Mouse (Mus musculus): ENCODE measurements around the gene Igfbp5.

Gene Igfbp5

GRCm38 (mm10) chr1:72842666-72843459 is 31.8 kb downstream of the Igfbp5 start:
- DNase-seq (ENCODE audit: low spot score in 2 of 2), result no peak

GRCm38 (mm10) chr1:72839791-72840190 is 34.9 kb downstream of the Igfbp5 start:
- DNase-seq (ENCODE audit: low spot score in 2 of 2), result no peak

GRCm38 (mm10) chr1:72839356-72839755 is 35.3 kb downstream of the Igfbp5 start:
- DNase-seq (ENCODE audit: low spot score in 2 of 2), result no peak

GRCm38 (mm10) chr1:72833563-72833962 is 41.1 kb downstream of the Igfbp5 start:
- no peak for DNase-seq (ENCODE audit: low spot score in 2 of 2)

- no peak for DNase-seq (ENCODE audit: low spot score in 2 of 2)
Observed at GRCm38 (mm10) chr1:72832715-72833153, 42.0 kb downstream of the Igfbp5 start.

GRCm38 (mm10) chr1:72830485-72830884 is 44.2 kb downstream of the Igfbp5 start:
- DNase-seq (ENCODE audit: low spot score in 2 of 2), result no peak

GRCm38 (mm10) chr1:72828843-72829242 is 45.8 kb downstream of the Igfbp5 start:
- no peak for DNase-seq (ENCODE audit: low spot score in 2 of 2)

- no peak for DNase-seq (ENCODE audit: low spot score in 2 of 2)
Observed at GRCm38 (mm10) chr1:72827411-72828315, 47.0 kb downstream of the Igfbp5 start.

- DNase-seq (ENCODE audit: low spot score in 2 of 2), result no peak
Observed at GRCm38 (mm10) chr1:72826931-72827330, 47.8 kb downstream of the Igfbp5 start.

GRCm38 (mm10) chr1:72826446-72826845 is 48.2 kb downstream of the Igfbp5 start:
- DNase-seq (ENCODE audit: low spot score in 2 of 2), result no peak

GRCm38 (mm10) chr1:72825921-72826320 is 48.8 kb downstream of the Igfbp5 start:
- no peak for DNase-seq (ENCODE audit: low spot score in 2 of 2)

GRCm38 (mm10) chr1:72825286-72825685 is 49.4 kb downstream of the Igfbp5 start:
- no peak for DNase-seq (ENCODE audit: low spot score in 2 of 2)

GRCm38 (mm10) chr1:72824707-72825101 is 50.0 kb downstream of the Igfbp5 start:
- peak in 1 of 2 experiments; percentile 12 for DNase-seq (ENCODE audit: low spot score in 2 of 2)

GRCm38 (mm10) chr1:72823751-72824706 is 50.7 kb downstream of the Igfbp5 start, which contains the start of gene Igfbp2:
Igfbp2 (plus strand) TSS chr1:72824503.
- DNase-seq (ENCODE audit: low spot score in 2 of 2), result peak; percentile 29 to 33

GRCm38 (mm10) chr1:72822893-72823292 is 51.8 kb downstream of the Igfbp5 start:
- no peak for DNase-seq (ENCODE audit: low spot score in 2 of 2)

- DNase-seq (ENCODE audit: low spot score in 2 of 2), result no peak
Observed at GRCm38 (mm10) chr1:72819995-72820394, 54.7 kb downstream of the Igfbp5 start.

- DNase-seq (ENCODE audit: low spot score in 2 of 2), result no peak
Observed at GRCm38 (mm10) chr1:72815616-72816015, 59.1 kb downstream of the Igfbp5 start.

GRCm38 (mm10) chr1:72815184-72815583 is 59.5 kb downstream of the Igfbp5 start:
- no peak for DNase-seq (ENCODE audit: low spot score in 2 of 2)

- no peak for DNase-seq (ENCODE audit: low spot score in 2 of 2)
Observed at GRCm38 (mm10) chr1:72813639-72814403, 60.9 kb downstream of the Igfbp5 start.

- no peak for DNase-seq (ENCODE audit: low spot score in 2 of 2)
Observed at GRCm38 (mm10) chr1:72813089-72813638, 61.5 kb downstream of the Igfbp5 start.

All from right cerebral cortex, adult 2 months (tissue).